Mouse (Mus musculus) MEL (cell line): ENCODE data around the gene Gm49383.
"Not testable (repeated sequence)": the region's sequence is repeated elsewhere in the genome, so short reads cannot be mapped to it uniquely, and the experiment has no call there.

ENCODE experiments used
- CHD2 ChIP-seq: IDR thresholded peaks from 2 replicates; pipeline ENCODE4 v1.6.1; 2011; ENCODE audit warnings: low read length, improper control_type of control experiment
- CTCF ChIP-seq, 3 experiments: IDR thresholded peaks in 2 of 3; conservative IDR thresholded peaks in 1 of 3; 2 replicates each; pipeline ENCODE4 v1.5.1; 2011 to 2012; ENCODE audit warnings: low read length in 3 of 3, low read depth in 2 of 3, mild to moderate bottlenecking in 2 of 3, improper control_type of control experiment in 1 of 3, inconsistent platforms in 1 of 3, mixed read lengths in 1 of 3, moderate library complexity in 1 of 3; ENCODE audit not compliant: control insufficient read depth in 1 of 3, insufficient read depth in 1 of 3, poor library complexity in 1 of 3, severe bottlenecking in 1 of 3
- MAFK ChIP-seq: IDR thresholded peaks from 2 replicates; pipeline ENCODE4 v1.6.1; 2011; ENCODE audit warnings: low read depth, mild to moderate bottlenecking, low read length, improper control_type of control experiment, borderline replicate concordance
- RCOR1 ChIP-seq: IDR thresholded peaks from 2 replicates; pipeline ENCODE4 v1.6.1; 2012; ENCODE audit warnings: low read depth, mild to moderate bottlenecking, inconsistent platforms, low read length, improper control_type of control experiment
- TAL1 ChIP-seq: IDR thresholded peaks from 2 replicates; pipeline ENCODE4 v1.6.1; 2012; ENCODE audit warnings: mild to moderate bottlenecking, inconsistent platforms, low read length, moderate library complexity, mixed read lengths
- USF2 ChIP-seq, 2 experiments: IDR thresholded peaks; 2 replicates each; pipeline ENCODE4 v1.6.1; 2011 to 2012; ENCODE audit warnings: improper control_type of control experiment in 2 of 2, low read length in 2 of 2, borderline replicate concordance in 1 of 2, inconsistent platforms in 1 of 2, low read depth in 1 of 2, mild to moderate bottlenecking in 1 of 2; ENCODE audit not compliant: insufficient read depth in 1 of 2

- TF ChIP-seq CHD2; RCOR1; USF2 (IDR thresholded peaks at IDR 0.05; ENCODE audit: borderline replicate concordance in 1 of 2, insufficient read depth in 1 of 2, low read depth in 1 of 2, low read length in 2 of 2); TAL1: not testable (repeated sequence)
- TF ChIP-seq CTCF (IDR thresholded peaks at IDR 0.05 in 2 of 3, conservative IDR thresholded peaks at IDR 0.05 in 1 of 3; ENCODE audit: control insufficient read depth in 1 of 3, insufficient read depth in 1 of 3, low read depth in 2 of 3, low read length in 3 of 3, poor library complexity in 1 of 3, severe bottlenecking in 1 of 3) (0 out of 6 replicates have a peak, but pooled peaks of 1 of the 3 experiments have one; percentile 4), MAFK (peak; percentile 80)
These were observed 37.9 kb downstream of the Gm49383 start, which contains the start of gene Rps29 for GRCm38 (mm10) chr12:69158765-69159577.
